Comparison of ENCODE assay signal across 12 mouse cellular contexts in the genomic region with DNA sequence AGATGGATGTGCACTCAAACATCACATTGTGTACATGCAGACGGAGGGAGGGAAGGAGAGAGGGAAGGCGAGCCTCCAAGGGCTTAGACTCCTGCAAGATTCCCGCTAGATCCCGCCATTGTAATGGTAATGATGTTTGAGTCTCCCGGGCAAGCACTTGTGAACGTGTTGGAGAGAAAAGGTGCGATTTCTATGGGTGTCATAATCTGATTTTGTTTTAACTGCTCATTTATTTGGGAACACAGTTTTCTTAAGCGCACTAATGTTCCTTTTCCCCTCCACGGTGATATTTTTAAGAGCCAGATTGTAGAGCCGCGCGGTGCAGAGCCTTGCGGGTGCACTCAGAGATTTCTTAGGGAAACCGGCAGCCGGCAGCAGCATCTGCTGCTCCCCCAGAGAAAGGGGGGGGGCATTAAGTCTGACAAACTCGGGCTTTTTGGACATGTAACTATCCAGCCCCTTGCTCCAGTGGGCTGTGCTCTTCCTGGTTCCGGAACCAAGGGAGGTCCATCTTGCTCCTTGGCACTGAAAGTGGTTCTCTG. TPM values are rescaled to one million over a fixed set of nuclear protein-coding genes. Genes with fewer than 3 reads are reported as not detected.
DNase-seq lines count a peak whose midpoint lies in the region; ATAC-seq and TF ChIP-seq lines count a peak whose summit lies in the region.
"Had no signal": no experiment of that assay in that cellular context is flagged by ENCODE, and none has a peak within 500 bp of the region (broad histone marks: within the 10 kb centered on the region; RNA-seq: fewer than 3 reads in every experiment).

No protein-coding gene starts in this region.

- DNase-seq in left cerebral cortex, postnatal 25 days (ENCODE audit: low spot score in 2 of 2): peak; percentile 27 to 48
- no peak for DNase-seq in left cerebral cortex, adult 8-10 months (ENCODE audit: low spot score in 2 of 2)
- DNase-seq in brain, embryonic 14.5 days (ENCODE audit: low read depth): peak; percentile 91
- DNase-seq in hindbrain, embryonic 10.5 days (ENCODE audit: low spot score): peak; percentile 57
- no peak for DNase-seq in adrenal gland, postnatal 10 days
- DNase-seq in gastrocnemius, adult 18-20 months (ENCODE audit: low spot score): no peak
- DNase-seq: kidney, adult 8-10 months; liver, embryonic 13.5 days had no signal

- TF ChIP-seq POLR2A in brain, embryonic 14.5 days (IDR thresholded peaks at IDR 0.05; ENCODE audit: borderline replicate concordance, extremely low read depth, insufficient read depth, insufficient read length, poor library complexity, severe bottlenecking): no peak

- H3K4me2 ChIP-seq in midbrain, embryonic 16.5 days (ENCODE audit: low read length): peak overlapping the region; percentile 52
- no peak overlapping the region for H3K4me2 ChIP-seq in heart, embryonic 12.5 days
- H3K4me2 ChIP-seq: liver, embryonic 13.5 days had no signal

- no peaks in the 10 kb centered on the region for H3K36me3 ChIP-seq in hindbrain, embryonic 10.5 days
- no peaks in the 10 kb centered on the region for H3K36me3 ChIP-seq in midbrain, embryonic 16.5 days (ENCODE audit: control insufficient read depth, insufficient read depth, low read length)
- H3K36me3 ChIP-seq in heart, embryonic 12.5 days: no peaks in the 10 kb centered on the region
- H3K36me3 ChIP-seq: liver, embryonic 13.5 days had no signal

- H3K27ac ChIP-seq in hindbrain, embryonic 10.5 days: peak overlapping the region; percentile 88
- no peak overlapping the region for H3K27ac ChIP-seq in midbrain, embryonic 16.5 days (ENCODE audit: low read length)
- no peak overlapping the region for H3K27ac ChIP-seq in heart, embryonic 12.5 days (ENCODE audit: poor library complexity, severe bottlenecking)
- H3K27ac ChIP-seq: left cerebral cortex, adult 2 months; liver, embryonic 13.5 days; macrophage had no signal

- peaks cover 55% of the 10 kb centered on the region for H3K27me3 ChIP-seq in hindbrain, embryonic 10.5 days (ENCODE audit: insufficient read depth, poor library complexity, severe bottlenecking)
- H3K27me3 ChIP-seq in midbrain, embryonic 16.5 days (ENCODE audit: control insufficient read depth, insufficient read depth, low read depth, low read length): no peaks in the 10 kb centered on the region
- H3K27me3 ChIP-seq in heart, embryonic 12.5 days (replicated peaks): peaks cover 58% of the 10 kb centered on the region

- intact Hi-C loops in left cerebral cortex, postnatal 25 days (cut with DNase I): no loop called here

- peaks cover 48% of the 10 kb centered on the region for H3K4me1 ChIP-seq in hindbrain, embryonic 10.5 days (replicated peaks)
- peaks cover 20% of the 10 kb centered on the region for H3K4me1 ChIP-seq in midbrain, embryonic 16.5 days (ENCODE audit: control insufficient read depth, insufficient read depth, low read length)
- H3K4me1 ChIP-seq in heart, embryonic 12.5 days (replicated peaks): peaks cover 10% of the 10 kb centered on the region
- H3K4me1 ChIP-seq: liver, embryonic 13.5 days had no signal

- no peak for TF ChIP-seq CTCF in brain, embryonic 14.5 days (IDR thresholded peaks at IDR 0.05; ENCODE audit: borderline replicate concordance, extremely low read depth, insufficient read depth, insufficient read length)

- ATAC-seq in midbrain, embryonic 16.5 days: peak; percentile 33; the same call in 1 of the 2 replicates
- no peak for ATAC-seq in heart, embryonic 12.5 days (ENCODE audit: insufficient number of reproducible peaks, low FRiP score)

- H3K4me3 ChIP-seq in hindbrain, embryonic 10.5 days: peak overlapping the region; percentile 45
- peak overlapping the region; percentile 8 for H3K4me3 ChIP-seq in midbrain, embryonic 16.5 days (ENCODE audit: low read depth, low read length)
- no peak overlapping the region for H3K4me3 ChIP-seq in heart, embryonic 12.5 days
- H3K4me3 ChIP-seq: left cerebral cortex, adult 2 months; liver, embryonic 13.5 days had no signal

- peak overlapping the region; percentile 53 for H3K9ac ChIP-seq in midbrain, embryonic 16.5 days (ENCODE audit: low read depth, low read length)
- no peak overlapping the region for H3K9ac ChIP-seq in heart, embryonic 12.5 days
- H3K9ac ChIP-seq: liver, embryonic 13.5 days had no signal

- no peaks in the 10 kb centered on the region for H3K9me3 ChIP-seq in hindbrain, embryonic 10.5 days
- no peaks in the 10 kb centered on the region for H3K9me3 ChIP-seq in midbrain, embryonic 16.5 days (replicated peaks; ENCODE audit: control insufficient read depth, low read length, poor library complexity, severe bottlenecking)
- no peaks in the 10 kb centered on the region for H3K9me3 ChIP-seq in heart, embryonic 12.5 days (replicated peaks)
- H3K9me3 ChIP-seq: liver, embryonic 13.5 days had no signal

- 7% methylated on average over 17 of the region's 17 CpGs for WGBS in hindbrain, embryonic 10.5 days
- 3% methylated on average over 17 of the region's 17 CpGs for WGBS in midbrain, embryonic 16.5 days
- 16% methylated on average over 17 of the region's 17 CpGs for WGBS in heart, embryonic 12.5 days

RNA-seq across cellular contexts. Expression of gene Ntsr1, which starts 11.5 kb away (rescaled TPM):
- 1 to 10 TPM; 7.1 to 9.2 TPM for total RNA-seq in left cerebral cortex, postnatal 25 days (2021)
- 1 to 10 TPM; 6.4 to 9.2 (median 7.2) TPM for total RNA-seq in left cerebral cortex, adult 8-10 months (2022)
- 3.6 and 4.3 TPM in 2 replicates for polyA plus RNA-seq in brain, embryonic 14.5 days (2012; rRNA removed)
- 0.31 and 0.39 TPM in 2 replicates for polyA plus RNA-seq in hindbrain, embryonic 10.5 days (2016; fragmentation: Nextera tagmentation; extraction: Ambion mirVana)
- 2.7 and 3.3 TPM in 2 replicates for polyA plus RNA-seq in midbrain, embryonic 16.5 days (2015; fragmentation: Nextera tagmentation; extraction: Ambion mirVana)
- under 1 TPM in 1 of 2 experiments, not detected in 1; 0.06 TPM for total RNA-seq in adrenal gland, postnatal 10 days (2021)
- total RNA-seq in gastrocnemius, adult 18-20 months (2021): not detected
- 0.80 and 0.94 TPM in 2 replicates for polyA plus RNA-seq in heart, embryonic 12.5 days (2016; fragmentation: Nextera tagmentation; extraction: Ambion mirVana)
- polyA plus RNA-seq: macrophage had no signal

RNA-seq across cellular contexts. Expression of gene Slco4a1, which starts 32.2 kb away (rescaled TPM):
- total RNA-seq in left cerebral cortex, postnatal 25 days (2021): 1 to 10 TPM in 1 of 2 experiments, under 1 TPM in 1; 0.94 to 1.5 TPM
- 1 to 10 TPM; 1.8 to 3.6 (median 2.9) TPM for total RNA-seq in left cerebral cortex, adult 8-10 months (2022)
- 2.1 and 2.7 TPM in 2 replicates for polyA plus RNA-seq in brain, embryonic 14.5 days (2012; rRNA removed)
- polyA plus RNA-seq in hindbrain, embryonic 10.5 days (2016; fragmentation: Nextera tagmentation; extraction: Ambion mirVana): 7.6 and 8.7 TPM in 2 replicates
- polyA plus RNA-seq in midbrain, embryonic 16.5 days (2015; fragmentation: Nextera tagmentation; extraction: Ambion mirVana): 1.7 and 2.4 TPM in 2 replicates
- total RNA-seq in adrenal gland, postnatal 10 days (2021): 1 to 10 TPM; 4.4 to 5.1 TPM
- not detected for total RNA-seq in gastrocnemius, adult 18-20 months (2021)
- polyA plus RNA-seq in heart, embryonic 12.5 days (2016; fragmentation: Nextera tagmentation; extraction: Ambion mirVana): 0.51 and 0.67 TPM in 2 replicates

Comparison
In these comparisons a context has a peak if more than half of its experiments do, and no peak if none do; other contexts are left out.
1. DNase-seq: peak in left cerebral cortex, postnatal 25 days (2 of 2), brain, embryonic 14.5 days (single experiment) and hindbrain, embryonic 10.5 days (single experiment); none in left cerebral cortex, adult 8-10 months (0 of 2), adrenal gland, postnatal 10 days (single experiment) and gastrocnemius, adult 18-20 months (single experiment).
2. RNA of gene Ntsr1, which starts 11.5 kb away (total RNA-seq): 7.1 to 9.2 TPM in left cerebral cortex, postnatal 25 days and 6.4 to 9.2 TPM in left cerebral cortex, adult 8-10 months; 0.06 TPM in adrenal gland, postnatal 10 days and not detected in gastrocnemius, adult 18-20 months; every median in the first group is over 4 times any median in the second.